Mouse (Mus musculus) intestine, postnatal 0 days (tissue): ENCODE results near the gene Atp5e. TPM values are rescaled to one million over a fixed set of nuclear protein-coding genes. Genes with fewer than 3 reads are reported as not detected.

Experiments
- ATAC-seq: fragments of 200-750 bp; cut with Nextera tagmentation; 2 replicates; pipeline ENCODE4 v1.8.0; 2017; ENCODE audit warnings: mild to moderate bottlenecking, moderate TSS enrichment, moderate library complexity
- H3K27ac ChIP-seq: fragments of 300-500 bp; sonication (generic); 2 replicates; pipeline ENCODE4 v1.5.1; 2014; ENCODE audit warnings: mild to moderate bottlenecking, low read depth, low read length, moderate library complexity
- H3K27me3 ChIP-seq: fragments of 300-500 bp; sonication (generic); replicated peaks from 2 replicates; pipeline ENCODE4 v1.6.1; 2014; ENCODE audit warnings: low read length, mixed read lengths; ENCODE audit not compliant: control insufficient read depth, insufficient read depth
- H3K36me3 ChIP-seq: fragments of 300-500 bp; sonication (generic); 2 replicates; pipeline ENCODE4 v1.6.1; 2014; ENCODE audit warnings: mild to moderate bottlenecking, moderate library complexity; ENCODE audit not compliant: control insufficient read depth, insufficient read depth
- H3K4me1 ChIP-seq: fragments of 300-500 bp; sonication (generic); replicated peaks from 2 replicates; pipeline ENCODE4 v1.6.1; 2014; ENCODE audit warnings: antibody characterized with exemption, low read length, mixed read lengths; ENCODE audit not compliant: control insufficient read depth, insufficient read depth
- H3K4me2 ChIP-seq: fragments of 300-500 bp; sonication (generic); replicated peaks from 2 replicates; pipeline ENCODE4 v1.6.1; 2014; ENCODE audit warnings: low read depth, mild to moderate bottlenecking, moderate library complexity
- H3K4me3 ChIP-seq: fragments of 300-500 bp; sonication (generic); 2 replicates; pipeline ENCODE4 v1.5.1; 2014; ENCODE audit warnings: low read depth, low read length
- H3K9ac ChIP-seq: fragments of 300-500 bp; sonication (generic); 2 replicates; pipeline ENCODE4 v1.6.1; 2014; ENCODE audit warnings: mild to moderate bottlenecking, low read depth, low read length
- H3K9me3 ChIP-seq: fragments of 300-500 bp; sonication (generic); 2 replicates; pipeline ENCODE4 v1.6.1; 2016; ENCODE audit warnings: mixed run types; ENCODE audit not compliant: control insufficient read depth
- CTCF ChIP-seq: sonication (generic); IDR thresholded peaks from 2 replicates; pipeline ENCODE4 v1.5.1; 2016; ENCODE audit warnings: low read depth, mild to moderate bottlenecking, control low read depth, antibody characterized with exemption, moderate library complexity
- WGBS: fragments of 180-500 bp; shearing (Covaris S2); extraction: QIAGEN DNeasy Blood & Tissue Kit; methylation state at CpG from one replicate; pipeline ENCODE4 v1.1.7; 2014; 5-methylcytosine and 5-hydroxymethylcytosine counted together
- polyA plus RNA-seq: library from polyadenylated mRNA; unstranded; fragments of >200 nt; fragmentation: Nextera tagmentation; extraction: Ambion mirVana; gene quantifications from 2 replicates; pipeline ENCODE4 v1.2.1, GENCODE M21; 2015

Gene Atp5e
- polyA plus RNA-seq, 1 experiment from 2014 or later: 1,046 TPM

- Histone ChIP-seq H3K9ac (no peak overlapping the region), H3K4me2 (no peak overlapping the region), H3K36me3 (peaks cover 90% of the 10 kb centered on the region), H3K27me3 (no peaks in the 10 kb centered on the region), H3K27ac (no peak overlapping the region), H3K4me1 (no peaks in the 10 kb centered on the region), H3K9me3 (no peaks in the 10 kb centered on the region), H3K4me3 (no peak overlapping the region)
- no peak for ATAC-seq
- WGBS: 74% methylated on average over 18 of the region's 18 CpGs
- TF ChIP-seq CTCF: no peak
Measured at GRCm38 (mm10) chr2:174428076-174428835, 35.6 kb downstream of the Atp5e start.

- Histone ChIP-seq H3K4me1 (no peaks in the 10 kb centered on the region), H3K4me2 (no peak overlapping the region), H3K27ac (no peak overlapping the region), H3K4me3 (no peak overlapping the region), H3K9me3 (no peaks in the 10 kb centered on the region), H3K9ac (no peak overlapping the region), H3K27me3 (no peaks in the 10 kb centered on the region), H3K36me3 (peaks cover 91% of the 10 kb centered on the region)
- ATAC-seq: peak; percentile 31; the same call in 1 of the 2 replicates
- whole genome bisulfite sequencing: 90% methylated on average over 12 of the region's 12 CpGs
- no peak for TF ChIP-seq CTCF
Measured at GRCm38 (mm10) chr2:174426856-174427255, 37.0 kb downstream of the Atp5e start.

- no peak overlapping the region for H3K9ac ChIP-seq
- no peak overlapping the region for H3K4me2 ChIP-seq
- ATAC-seq: no peak
- no peaks in the 10 kb centered on the region for H3K27me3 ChIP-seq
- H3K4me1 ChIP-seq: no peaks in the 10 kb centered on the region
- H3K27ac ChIP-seq: no peak overlapping the region
- H3K36me3 ChIP-seq: peaks cover 97% of the 10 kb centered on the region
- H3K4me3 ChIP-seq: no peak overlapping the region
- no peaks in the 10 kb centered on the region for H3K9me3 ChIP-seq
- no peak for TF ChIP-seq CTCF
- WGBS: 87% methylated on average over 11 of the region's 11 CpGs
Measured at GRCm38 (mm10) chr2:174424301-174425085, 39.4 kb downstream of the Atp5e start.

GRCm38 (mm10) chr2:174421107-174421506 lies 42.8 kb downstream of the Atp5e start:
- TF ChIP-seq CTCF: no peak
- Histone ChIP-seq H3K4me2 (no peak overlapping the region), H3K36me3 (peaks cover 65% of the 10 kb centered on the region), H3K27ac (no peak overlapping the region), H3K9ac (no peak overlapping the region), H3K4me1 (0 out of 2 replicates have a peak, but pooled peaks cover 4% of the 10 kb centered on the region), H3K4me3 (no peak overlapping the region), H3K9me3 (no peaks in the 10 kb centered on the region), H3K27me3 (no peaks in the 10 kb centered on the region)
- WGBS: 86% methylated on average over 6 of the region's 6 CpGs
- no peak for ATAC-seq

- Histone ChIP-seq H3K27me3 (no peaks in the 10 kb centered on the region), H3K9me3 (no peaks in the 10 kb centered on the region), H3K4me2 (peak within 1 kb of the TSS; percentile 97), H3K27ac (peak within 1 kb of the TSS; percentile 46; the same call in 1 of the 2 replicates), H3K36me3 (peaks cover 14% of the 10 kb centered on the region), H3K9ac (peak within 1 kb of the TSS; percentile 87), H3K4me3 (peak within 1 kb of the TSS; percentile 90), H3K4me1 (0 out of 2 replicates have a peak, but pooled peaks cover 4% of the 10 kb centered on the region)
- WGBS: under 1% methylated on average over 40 of the region's 40 CpGs
- no peak for TF ChIP-seq CTCF
- peak; percentile 97 for ATAC-seq
Measured at GRCm38 (mm10) chr2:174415731-174416310, 48.1 kb downstream of the Atp5e start, which contains the start of gene Nelfcd. TSS of gene Nelfcd (plus strand) at chr2:174415804.
